Mouse (Mus musculus) heart, embryonic 13.5 days (tissue): ENCODE results near the gene Cbwd1. TPM values are rescaled to one million over a fixed set of nuclear protein-coding genes. Genes with fewer than 3 reads are reported as not detected.
"Not testable (repeated sequence)": the region's sequence is repeated elsewhere in the genome, so short reads cannot be mapped to it uniquely, and the experiment has no call there.

Experiments
- ATAC-seq: fragments of 200-750 bp; cut with Nextera tagmentation; 2 replicates; pipeline ENCODE4 v1.8.0; 2017; ENCODE audit warnings: moderate TSS enrichment; ENCODE audit not compliant: insufficient number of reproducible peaks, low FRiP score, low TSS enrichment; ENCODE audit errors: extremely low read depth
- H3K27ac ChIP-seq: fragments of 300-500 bp; sonication (generic); replicated peaks from 2 replicates; pipeline ENCODE4 v1.5.1; 2015; ENCODE audit warnings: moderate library complexity, mild to moderate bottlenecking, inconsistent platforms
- H3K27me3 ChIP-seq: fragments of 300-500 bp; sonication (generic); replicated peaks from 2 replicates; pipeline ENCODE4 v1.6.1; 2015; ENCODE audit warnings: mild to moderate bottlenecking, inconsistent platforms
- H3K36me3 ChIP-seq: fragments of 300-500 bp; sonication (generic); 2 replicates; pipeline ENCODE4 v1.6.1; 2015; ENCODE audit warnings: mild to moderate bottlenecking, inconsistent platforms
- H3K4me1 ChIP-seq: fragments of 300-500 bp; sonication (generic); 2 replicates; pipeline ENCODE4 v1.6.1; 2015; ENCODE audit warnings: inconsistent platforms
- H3K4me2 ChIP-seq: fragments of 300-500 bp; sonication (generic); 2 replicates; pipeline ENCODE4 v1.6.1; 2015; ENCODE audit warnings: inconsistent platforms, mild to moderate bottlenecking, moderate library complexity
- H3K4me3 ChIP-seq: fragments of 300-500 bp; sonication (generic); 2 replicates; pipeline ENCODE4 v1.5.1; 2015; ENCODE audit warnings: moderate library complexity, mild to moderate bottlenecking, inconsistent platforms
- H3K9ac ChIP-seq: fragments of 300-500 bp; sonication (generic); 2 replicates; pipeline ENCODE4 v1.6.1; 2015; ENCODE audit warnings: inconsistent platforms, mild to moderate bottlenecking, moderate library complexity
- H3K9me3 ChIP-seq: fragments of 300-500 bp; sonication (generic); 2 replicates; pipeline ENCODE4 v1.6.1; 2016; ENCODE audit warnings: inconsistent platforms
- WGBS: fragments of 180-500 bp; shearing (Covaris S2); methylation state at CpG from one replicate; pipeline ENCODE4 v1.1.7; 2015; ENCODE audit warnings: mixed read lengths; 5-methylcytosine and 5-hydroxymethylcytosine counted together
- microRNA-seq: library from miRNA; unstranded; fragments of <30 nt; microRNA quantifications from one replicate; pipeline ENCODE4, GENCODE M21; 2016
- polyA plus RNA-seq: library from polyadenylated mRNA; unstranded; fragments of >200 nt; fragmentation: Nextera tagmentation; extraction: Ambion mirVana; gene quantifications from 2 replicates; pipeline ENCODE4 v1.2.1, GENCODE M21; 2015

Gene Cbwd1
- polyA plus RNA-seq, 1 experiment from 2014 or later, result 14.0 TPM

DNA sequence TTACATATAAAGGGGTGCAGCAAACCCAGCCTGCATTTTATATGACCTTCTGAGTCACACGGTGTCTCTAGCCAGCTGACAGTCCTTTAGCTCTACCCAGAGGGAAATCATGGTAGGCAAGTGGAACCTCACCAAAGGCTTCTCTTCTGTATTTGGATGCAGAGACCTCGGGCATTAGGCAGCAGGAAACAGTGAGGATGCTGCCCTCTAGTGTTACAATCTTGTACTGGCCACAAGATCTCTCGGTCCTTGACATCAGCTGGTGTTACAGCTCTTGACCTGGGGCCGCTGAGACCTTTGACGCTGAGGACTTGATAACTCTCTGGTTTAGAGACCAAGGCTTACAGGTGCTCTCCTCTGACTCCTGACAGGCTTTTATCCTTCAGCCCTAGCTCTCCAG is 75.9 kb downstream of the Cbwd1 start:
- H3K27ac ChIP-seq, result no peak overlapping the region
- H3K27me3 ChIP-seq, result peaks cover 45% of the 10 kb centered on the region
- no peaks in the 10 kb centered on the region for H3K9me3 ChIP-seq
- H3K9ac ChIP-seq, result no peak overlapping the region
- no peak for ATAC-seq
- WGBS, result 7% methylated on average over 5 of the region's 5 CpGs
- H3K36me3 ChIP-seq, result no peaks in the 10 kb centered on the region
- peaks cover 6% of the 10 kb centered on the region; the same call in 1 of the 2 replicates for H3K4me1 ChIP-seq
- H3K4me3 ChIP-seq, result no peak overlapping the region
- peak overlapping the region; percentile 3 for H3K4me2 ChIP-seq

DNA sequence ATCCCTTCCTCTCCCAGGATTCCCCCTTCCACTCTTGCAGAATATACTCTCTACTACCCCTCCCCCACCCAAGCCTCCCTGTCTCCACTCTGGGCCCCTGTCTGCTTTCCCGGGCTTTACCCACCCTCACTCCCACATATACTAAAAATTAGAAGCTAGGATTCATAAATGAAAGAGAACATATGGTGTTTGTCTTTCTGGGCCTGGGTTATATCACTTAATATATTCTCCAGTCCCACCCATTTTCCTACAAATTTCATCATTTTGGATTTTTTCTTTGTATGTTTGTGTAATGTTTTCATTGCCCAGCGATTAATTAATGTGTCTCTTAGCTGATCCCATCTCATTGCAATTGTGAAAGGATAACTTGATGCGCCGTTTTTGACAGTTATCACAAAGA is 80.2 kb downstream of the Cbwd1 start:
- Histone ChIP-seq H3K27ac (no peak overlapping the region), H3K9me3 (peaks cover 6% of the 10 kb centered on the region; the same call in 1 of the 2 replicates), H3K9ac (no peak overlapping the region), H3K4me3 (no peak overlapping the region), H3K27me3 (peaks cover 18% of the 10 kb centered on the region; the same call in 1 of the 2 replicates), H3K4me1 (peaks cover 13% of the 10 kb centered on the region), H3K36me3 (no peaks in the 10 kb centered on the region), H3K4me2 (no peak overlapping the region)
- ATAC-seq, result no peak
- WGBS, result 49% methylated on average over 4 of the region's 4 CpGs

DNA sequence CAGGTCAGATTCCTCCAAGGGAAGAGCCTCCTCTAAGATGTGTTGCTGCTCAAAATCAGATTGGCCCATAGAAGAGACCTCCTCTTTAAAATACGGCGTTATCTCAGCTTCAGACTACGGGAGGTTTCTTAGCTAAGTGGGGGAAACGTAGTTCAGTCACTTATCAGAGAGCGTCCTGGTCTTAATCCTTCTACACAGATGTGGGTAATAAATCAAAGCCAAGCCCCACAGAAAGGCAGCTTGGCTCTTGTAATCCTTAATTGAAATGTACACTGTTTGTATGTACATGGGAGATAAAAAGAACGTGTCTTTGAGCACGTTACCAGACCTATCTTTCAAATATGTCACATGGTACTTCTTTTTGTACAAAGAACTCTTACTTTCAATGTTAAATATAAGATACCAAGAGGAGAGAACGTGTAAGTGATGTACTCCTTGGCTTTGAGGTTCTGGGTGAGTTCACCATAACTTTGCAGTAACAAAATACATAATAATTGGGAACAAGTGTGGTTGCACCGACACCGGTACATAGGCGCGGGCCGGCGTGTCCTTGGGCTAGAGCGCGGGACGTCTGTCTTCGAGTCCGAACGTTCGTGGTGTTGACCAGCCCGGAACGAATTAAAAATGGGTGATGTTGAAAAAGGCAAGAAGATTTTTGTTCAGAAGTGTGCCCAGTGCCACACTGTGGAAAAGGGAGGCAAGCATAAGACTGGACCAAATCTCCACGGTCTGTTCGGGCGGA is 86.1 kb downstream of the Cbwd1 start, which contains the start of gene Gm10053:
TSS of gene Gm10053 (plus strand) at position 558 of the 742 bp plus-strand sequence.
- H3K4me3 ChIP-seq, ATAC-seq, H3K4me2 ChIP-seq, H3K27ac ChIP-seq, H3K36me3 ChIP-seq, H3K9me3 ChIP-seq, H3K9ac ChIP-seq, H3K27me3 ChIP-seq: not testable (repeated sequence)
- 60% methylated on average over 21 of the region's 26 CpGs for WGBS
- peaks cover 26% of the 10 kb centered on the region for H3K4me1 ChIP-seq

DNA sequence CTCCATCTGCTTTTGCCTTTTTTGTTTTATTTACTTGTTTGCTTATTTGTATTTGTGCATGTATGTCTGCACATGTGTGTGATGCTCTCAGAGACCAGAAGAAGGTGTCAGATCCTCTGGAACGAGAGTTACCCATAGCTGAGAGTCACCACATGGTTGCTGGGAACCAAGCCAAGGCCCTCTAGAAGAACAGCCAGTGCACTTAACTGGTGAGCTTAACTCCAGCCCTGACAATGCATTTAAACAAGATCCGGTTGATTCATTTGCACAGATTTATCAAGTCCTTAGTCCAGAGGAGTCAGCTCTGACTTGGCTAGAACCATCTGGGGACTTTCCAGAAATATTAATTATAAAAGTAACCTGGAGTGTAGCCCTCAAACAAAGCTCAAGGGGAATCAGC is 87.5 kb downstream of the Cbwd1 start:
- no peak overlapping the region for H3K4me3 ChIP-seq
- H3K27me3 ChIP-seq, result peaks cover 6% of the 10 kb centered on the region
- no peak for ATAC-seq
- WGBS, result 28% methylated on average over 2 of the region's 2 CpGs
- peaks cover 26% of the 10 kb centered on the region for H3K4me1 ChIP-seq
- H3K9me3 ChIP-seq, result peaks cover 6% of the 10 kb centered on the region; the same call in 1 of the 2 replicates
- H3K27ac ChIP-seq, result no peak overlapping the region
- no peaks in the 10 kb centered on the region for H3K36me3 ChIP-seq
- H3K9ac ChIP-seq, result no peak overlapping the region
- no peak overlapping the region for H3K4me2 ChIP-seq

DNA sequence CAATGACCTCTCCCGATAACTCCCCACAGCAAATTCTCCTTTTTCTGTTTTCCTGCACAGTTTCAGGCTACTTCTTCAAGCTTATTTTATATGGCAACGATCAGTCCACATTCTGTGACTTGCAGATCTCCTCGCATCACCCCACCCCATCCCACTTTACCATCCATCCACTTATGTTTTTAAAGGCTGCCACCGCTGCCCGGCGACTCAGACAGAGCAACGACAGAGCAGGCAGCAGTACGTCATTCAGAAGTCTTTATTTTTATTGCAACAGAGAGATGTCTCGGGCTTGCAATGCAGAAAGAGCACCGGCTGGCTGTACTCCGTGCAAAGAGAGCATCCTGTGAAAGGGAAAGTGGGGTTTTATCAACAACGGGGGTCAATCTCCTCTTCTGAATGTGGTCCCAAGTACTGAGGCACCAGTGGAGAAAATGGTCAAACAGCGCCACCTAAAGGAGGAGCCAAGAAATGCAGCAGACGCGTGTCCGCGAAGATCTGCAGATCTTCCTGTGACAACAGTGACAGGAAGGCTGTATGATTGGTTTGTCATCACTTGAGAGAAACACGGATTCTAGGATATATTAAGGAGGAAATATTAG is 90.3 kb downstream of the Cbwd1 start:
- 14% methylated on average over 18 of the region's 18 CpGs for WGBS
- Histone ChIP-seq H3K4me2 (peak overlapping the region; percentile 68), H3K9ac (no peak overlapping the region), H3K27me3 (peaks cover 6% of the 10 kb centered on the region), H3K4me3 (peak overlapping the region; percentile 48), H3K4me1 (peaks cover 20% of the 10 kb centered on the region), H3K36me3 (no peaks in the 10 kb centered on the region), H3K27ac (no peak overlapping the region), H3K9me3 (no peaks in the 10 kb centered on the region)
- no peak for ATAC-seq

Small RNA genes within 50 kb of the gene (microRNA-seq; reads per million reads assigned to microRNA genes)
- not detected for gene Mir3084-1

Other genes with a start within 250 kb of the Cbwd1 start
- 5.0 and 5.3 TPM in 2 replicates for gene Pgm5, start 99.8 kb downstream of the Cbwd1 start, polyA plus RNA-seq
- gene Gm10053, start 85.9 kb downstream of the Cbwd1 start, polyA plus RNA-seq, result 603 and 704 TPM in 2 replicates
- not detected in 2 replicates for gene Foxd4, start 60.4 kb downstream of the Cbwd1 start, polyA plus RNA-seq
- gene Dock8, start 37.9 kb upstream of the Cbwd1 start, polyA plus RNA-seq, result 2.4 and 2.6 TPM in 2 replicates